Mouse (Mus musculus) brain, embryonic 18.5 days (tissue): Measurements from ENCODE around the gene C1ql2.

Experiments
- DNase-seq: peaks from one replicate; pipeline ENCODE4 v3.0.0-alpha.2; 2012; ENCODE audit warnings: low read depth, low spot score

C1ql2 gene

GRCm38 (mm10) chr1:120340419-120341171, at the start of gene C1ql2:
Gene C1ql2 (plus strand): TSS chr1:120340582.
- no peak for DNase-seq

GRCm38 (mm10) chr1:120291709-120292108, 48.7 kb upstream of the C1ql2 start:
- no peak for DNase-seq

- no peak for DNase-seq
These were observed 46.6 kb upstream of the C1ql2 start for GRCm38 (mm10) chr1:120293803-120294202.

GRCm38 (mm10) chr1:120296936-120297335, 43.4 kb upstream of the C1ql2 start:
- no peak for DNase-seq

GRCm38 (mm10) chr1:120305801-120306200, 34.6 kb upstream of the C1ql2 start:
- DNase-seq, result no peak

GRCm38 (mm10) chr1:120321270-120322021, 18.9 kb upstream of the C1ql2 start:
- DNase-seq, result no peak

GRCm38 (mm10) chr1:120323131-120323561, 17.2 kb upstream of the C1ql2 start:
- no peak for DNase-seq

GRCm38 (mm10) chr1:120327714-120328113, 12.7 kb upstream of the C1ql2 start:
- DNase-seq, result no peak

GRCm38 (mm10) chr1:120328212-120328611, 12.2 kb upstream of the C1ql2 start:
- DNase-seq, result no peak

GRCm38 (mm10) chr1:120331841-120332240, 8.5 kb upstream of the C1ql2 start:
- DNase-seq, result no peak

GRCm38 (mm10) chr1:120337970-120338369, 2.4 kb upstream of the C1ql2 start:
- DNase-seq, result no peak

- DNase-seq, result no peak
These were observed 842 bp downstream of the C1ql2 start for GRCm38 (mm10) chr1:120341172-120341675.

- no peak for DNase-seq
These were observed 1.5 kb downstream of the C1ql2 start for GRCm38 (mm10) chr1:120341811-120342370.

- DNase-seq, result no peak
These were observed 2.0 kb downstream of the C1ql2 start for GRCm38 (mm10) chr1:120342371-120342821.

- DNase-seq, result no peak
These were observed 4.6 kb downstream of the C1ql2 start for GRCm38 (mm10) chr1:120345001-120345400.

- no peak for DNase-seq
These were observed 14.0 kb downstream of the C1ql2 start for GRCm38 (mm10) chr1:120354387-120354786.

GRCm38 (mm10) chr1:120357371-120358274, 17.2 kb downstream of the C1ql2 start:
- DNase-seq, result no peak

GRCm38 (mm10) chr1:120363638-120364037, 23.3 kb downstream of the C1ql2 start:
- no peak for DNase-seq

- DNase-seq, result no peak
These were observed 27.8 kb downstream of the C1ql2 start for GRCm38 (mm10) chr1:120368138-120368537.

- no peak for DNase-seq
These were observed 33.7 kb downstream of the C1ql2 start for GRCm38 (mm10) chr1:120374131-120374530.

GRCm38 (mm10) chr1:120374832-120375231, 34.5 kb downstream of the C1ql2 start:
- no peak for DNase-seq
